Mouse (Mus musculus) lung, postnatal 10 days (tissue): ENCODE results near the gene Dnajc7.
"Not testable (repeated sequence)": the region's sequence is repeated elsewhere in the genome, so short reads cannot be mapped to it uniquely, and the experiment has no call there.

ENCODE experiments used
- DNase-seq: peaks from one replicate; pipeline ENCODE4 v3.0.0; 2021

The Dnajc7 gene

DNA sequence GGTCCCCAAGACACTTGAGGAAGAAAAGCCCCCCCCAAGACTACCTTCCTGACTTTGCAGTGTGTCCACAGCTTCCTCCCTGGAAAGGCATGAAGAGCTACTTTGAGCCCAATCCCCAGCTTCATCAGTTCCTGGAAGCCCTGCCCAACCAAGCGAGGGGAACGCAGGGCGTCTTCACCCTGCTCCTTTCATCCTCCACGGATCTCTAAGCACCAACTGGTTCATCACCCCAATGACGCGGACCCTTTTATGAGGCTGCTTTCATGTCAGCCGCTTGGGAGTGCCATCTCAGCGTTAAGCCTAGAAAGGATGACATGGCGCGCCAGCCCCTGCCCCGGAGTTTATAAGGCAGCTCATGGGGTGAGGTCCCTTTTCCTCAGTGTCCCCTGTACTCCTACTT lies at the start of gene Dnajc7:
Gene Dnajc7, minus strand, starts transcription at position 187 of the 400 bp plus-strand sequence.
- DNase-seq = no peak

DNA sequence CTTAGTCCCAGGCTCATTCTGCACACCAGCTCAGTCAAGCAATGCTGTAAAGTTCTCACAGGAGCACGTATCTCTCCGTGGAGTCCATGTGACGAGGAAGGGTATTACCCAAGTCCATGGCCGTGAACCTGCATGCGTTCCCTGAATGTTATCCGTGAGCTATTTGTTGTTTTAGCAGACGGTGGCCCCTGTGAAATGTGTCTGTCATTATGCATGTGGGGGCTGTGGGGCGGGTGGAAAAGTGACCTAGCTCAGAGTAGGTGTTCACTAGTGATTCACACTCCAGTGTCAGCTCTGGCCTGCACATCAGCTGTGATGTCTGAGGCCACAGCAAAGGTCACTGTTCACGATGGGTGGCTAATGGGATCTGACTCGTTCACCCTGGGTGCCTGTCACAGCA lies 39.8 kb upstream of the Dnajc7 start:
- no peak for DNase-seq

DNA sequence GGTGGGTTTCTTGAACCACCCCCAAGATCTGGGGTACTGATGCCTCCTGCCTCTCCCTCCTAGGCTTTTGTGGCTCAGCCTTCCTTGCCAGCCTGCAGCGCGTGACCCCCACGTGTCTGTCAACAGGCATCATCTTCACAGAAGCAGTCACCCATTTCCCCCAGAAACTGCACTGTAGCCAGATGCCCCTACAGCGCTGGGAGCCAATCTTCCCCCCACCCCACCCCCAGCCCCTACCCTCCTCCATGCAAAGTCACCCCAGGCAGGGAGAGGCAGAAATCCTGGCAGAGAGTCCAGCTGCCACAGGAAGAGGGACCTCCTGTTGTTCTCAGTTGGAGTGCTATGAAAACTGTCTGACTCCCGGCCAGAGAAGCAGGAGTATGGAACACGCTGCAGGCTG lies 36.5 kb upstream of the Dnajc7 start:
- DNase-seq = peak; percentile 40

GRCm38 (mm10) chr11:100655589-100655988 lies 35.6 kb upstream of the Dnajc7 start:
- not testable (repeated sequence) for DNase-seq

- no peak for DNase-seq
Observed at GRCm38 (mm10) chr11:100651748-100652147, 31.8 kb upstream of the Dnajc7 start.

DNA sequence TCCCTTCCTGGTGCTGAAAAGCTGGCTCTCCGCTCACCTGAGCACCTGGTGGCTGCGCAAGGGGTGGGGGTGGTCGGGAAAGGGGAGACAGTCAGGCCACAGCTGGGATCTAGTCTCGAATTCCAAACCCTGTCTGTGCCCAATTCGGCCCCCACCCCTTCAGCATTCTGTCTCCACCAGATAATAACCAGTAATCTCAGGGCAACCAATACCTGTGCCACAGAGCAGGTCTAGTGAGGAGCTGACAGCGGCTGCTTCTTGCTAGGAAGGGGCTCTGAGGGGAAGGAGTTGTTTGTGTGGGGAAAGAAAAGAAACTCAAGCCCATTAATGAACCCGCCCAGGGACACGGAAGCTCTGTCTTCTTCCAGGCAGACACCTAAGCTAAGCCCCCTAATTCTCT lies 31.2 kb upstream of the Dnajc7 start:
- DNase-seq = no peak

GRCm38 (mm10) chr11:100648405-100648804 lies 28.4 kb upstream of the Dnajc7 start:
- no peak for DNase-seq

- DNase-seq = peak; percentile 56
Observed at GRCm38 (mm10) chr11:100646265-100646664, 26.3 kb upstream of the Dnajc7 start.

DNA sequence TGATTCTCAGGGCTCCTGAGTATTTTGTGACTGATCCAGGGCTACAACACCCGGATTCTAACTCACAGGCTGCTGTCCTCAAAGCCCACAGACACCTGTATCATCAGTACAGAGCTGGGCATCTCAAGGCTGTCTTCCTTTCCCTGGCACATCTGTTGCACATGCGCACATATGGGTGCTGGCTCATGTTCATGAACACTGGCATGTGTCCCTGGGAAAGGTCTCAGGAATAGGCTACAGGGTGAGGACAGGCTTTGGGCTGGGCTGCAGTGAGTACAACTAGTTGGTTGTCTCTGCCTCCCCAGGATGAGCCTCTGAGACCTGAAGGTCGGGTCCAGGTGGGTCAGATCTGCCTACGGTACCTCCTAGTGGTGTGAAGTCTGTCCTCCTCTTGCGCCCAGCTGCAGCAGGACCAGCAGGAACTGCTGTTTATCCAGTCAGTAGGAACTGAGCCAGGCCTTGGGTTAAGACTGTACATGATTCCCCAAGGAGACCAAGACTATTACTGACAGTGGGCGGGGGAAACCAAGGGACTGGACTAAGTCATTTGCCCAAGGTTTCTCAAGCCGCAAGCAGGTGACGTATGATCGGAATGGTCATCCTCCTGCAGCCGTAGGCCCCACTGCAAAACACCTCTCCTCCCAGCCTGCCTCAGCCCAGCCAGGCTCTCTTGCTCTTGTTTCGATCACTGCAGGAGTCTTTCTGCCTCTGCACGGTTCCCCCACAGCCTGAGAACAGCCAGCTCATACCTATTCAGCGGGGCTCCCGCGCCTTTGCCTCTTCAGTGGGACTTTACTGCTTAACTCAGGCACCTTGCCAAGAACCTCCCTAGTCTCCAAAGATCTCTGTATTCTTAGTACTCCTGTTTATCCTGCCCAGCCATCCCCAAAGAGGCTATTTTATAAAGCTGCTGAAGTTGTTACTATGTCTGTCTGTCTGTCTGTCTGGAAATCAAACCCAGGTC lies 23.9 kb upstream of the Dnajc7 start:
- no peak for DNase-seq

DNA sequence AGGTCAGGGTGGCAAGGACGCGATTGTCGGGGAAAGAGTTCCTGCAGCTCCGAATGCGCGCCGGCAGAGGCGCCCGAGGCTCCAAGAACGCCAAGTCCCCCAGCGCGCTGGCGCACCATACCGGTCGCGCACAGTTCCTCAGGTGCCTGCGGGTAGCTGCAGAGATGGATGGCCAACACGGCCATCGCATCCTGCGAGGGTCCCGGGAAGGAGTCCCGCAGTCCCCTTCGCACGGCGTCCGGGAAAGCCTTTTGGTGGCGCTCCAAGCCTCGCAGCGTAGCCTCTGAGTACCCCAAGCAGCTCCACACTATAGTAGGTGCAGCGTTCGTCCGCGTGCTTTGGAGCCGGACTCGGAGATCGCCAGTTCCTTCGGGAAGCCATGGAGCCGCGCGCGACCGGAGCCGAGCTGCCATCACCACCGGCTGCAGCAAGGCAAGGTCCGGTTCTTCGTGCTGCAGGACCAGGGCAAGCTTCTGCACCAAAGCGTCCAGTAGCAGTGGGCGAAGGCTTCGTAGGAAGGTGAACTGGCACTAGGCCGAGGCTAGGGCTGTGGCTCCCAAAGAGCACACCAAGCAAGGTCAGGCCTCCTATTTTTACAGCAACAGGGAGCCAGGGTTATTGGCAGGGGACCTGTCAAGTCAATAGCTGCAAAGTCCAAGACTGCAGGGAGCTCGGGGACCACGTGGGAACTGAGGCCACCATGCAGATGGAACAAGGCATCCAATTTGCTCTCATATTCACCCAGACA lies 20.4 kb upstream of the Dnajc7 start:
- peak; percentile 35 for DNase-seq

GRCm38 (mm10) chr11:100634530-100634929 lies 14.6 kb upstream of the Dnajc7 start:
- DNase-seq = no peak

DNA sequence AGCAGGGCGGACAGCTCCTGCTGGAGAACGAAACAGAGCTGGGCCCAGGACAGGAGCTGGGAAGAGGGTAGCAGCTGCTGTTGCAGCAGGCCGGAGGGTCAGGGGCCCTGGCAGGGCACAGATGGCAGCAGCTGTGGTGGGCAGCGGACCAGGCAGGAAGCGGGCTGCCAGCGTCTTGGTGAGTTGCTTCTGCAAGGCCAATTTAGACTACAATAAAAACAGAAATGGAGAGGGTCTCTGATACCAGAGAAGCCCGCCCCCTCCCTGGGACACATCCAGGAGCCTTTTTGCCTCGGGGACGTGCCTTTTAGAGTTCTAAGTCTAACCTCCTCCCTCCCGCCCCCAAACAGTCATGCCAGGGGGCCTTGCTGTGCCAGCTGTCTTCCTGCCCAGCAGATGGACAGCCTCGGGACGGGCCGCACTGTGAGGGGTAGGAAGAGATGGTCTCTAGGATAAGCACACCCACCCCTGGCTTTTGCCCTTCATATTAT lies 8.9 kb upstream of the Dnajc7 start:
- peak; percentile 56 for DNase-seq

DNA sequence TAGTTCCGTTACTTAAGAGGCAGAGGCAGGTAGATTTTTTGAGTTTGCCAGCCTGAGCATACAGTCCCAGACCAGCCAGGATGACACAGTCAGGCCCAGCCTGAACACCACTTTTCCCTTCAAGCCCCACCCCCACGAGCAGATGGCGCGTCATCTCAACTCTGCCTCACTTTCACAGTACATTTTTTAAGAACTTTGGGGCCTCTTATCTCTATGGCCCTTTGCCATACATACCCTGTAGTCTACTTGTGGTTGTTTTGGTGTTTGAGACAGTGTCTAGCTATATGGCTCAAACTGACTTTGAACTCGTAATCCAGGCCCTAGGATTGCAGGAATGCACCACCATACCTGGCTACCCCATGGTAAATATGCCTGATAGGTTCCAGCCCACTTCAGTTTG lies 8.1 kb upstream of the Dnajc7 start:
- no peak for DNase-seq

DNA sequence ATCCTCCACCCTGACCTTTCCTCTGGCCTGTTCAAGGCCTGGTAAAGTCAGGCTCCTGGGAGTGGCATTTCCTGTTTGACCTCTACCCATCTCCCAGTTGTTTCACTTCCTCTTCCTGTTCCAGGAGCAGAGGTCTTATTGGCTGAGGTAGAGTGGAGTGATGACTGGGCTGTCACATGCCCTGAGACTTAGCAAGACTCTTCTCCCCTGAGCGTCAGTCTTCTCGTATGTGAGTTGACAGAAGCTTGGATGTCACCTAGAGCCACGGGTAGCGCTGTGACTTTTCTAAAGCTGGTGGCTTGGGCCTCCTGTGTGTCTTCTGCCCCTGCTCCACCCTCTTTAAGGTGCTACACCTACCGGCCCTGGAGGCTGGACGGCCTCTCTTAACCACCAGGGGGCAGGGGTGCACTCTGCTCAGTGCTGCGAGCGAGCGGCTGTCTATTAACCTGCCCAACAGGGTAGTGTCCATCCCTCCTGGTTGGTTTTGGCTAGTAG lies 6.8 kb upstream of the Dnajc7 start:
- peak; percentile 85 for DNase-seq

DNA sequence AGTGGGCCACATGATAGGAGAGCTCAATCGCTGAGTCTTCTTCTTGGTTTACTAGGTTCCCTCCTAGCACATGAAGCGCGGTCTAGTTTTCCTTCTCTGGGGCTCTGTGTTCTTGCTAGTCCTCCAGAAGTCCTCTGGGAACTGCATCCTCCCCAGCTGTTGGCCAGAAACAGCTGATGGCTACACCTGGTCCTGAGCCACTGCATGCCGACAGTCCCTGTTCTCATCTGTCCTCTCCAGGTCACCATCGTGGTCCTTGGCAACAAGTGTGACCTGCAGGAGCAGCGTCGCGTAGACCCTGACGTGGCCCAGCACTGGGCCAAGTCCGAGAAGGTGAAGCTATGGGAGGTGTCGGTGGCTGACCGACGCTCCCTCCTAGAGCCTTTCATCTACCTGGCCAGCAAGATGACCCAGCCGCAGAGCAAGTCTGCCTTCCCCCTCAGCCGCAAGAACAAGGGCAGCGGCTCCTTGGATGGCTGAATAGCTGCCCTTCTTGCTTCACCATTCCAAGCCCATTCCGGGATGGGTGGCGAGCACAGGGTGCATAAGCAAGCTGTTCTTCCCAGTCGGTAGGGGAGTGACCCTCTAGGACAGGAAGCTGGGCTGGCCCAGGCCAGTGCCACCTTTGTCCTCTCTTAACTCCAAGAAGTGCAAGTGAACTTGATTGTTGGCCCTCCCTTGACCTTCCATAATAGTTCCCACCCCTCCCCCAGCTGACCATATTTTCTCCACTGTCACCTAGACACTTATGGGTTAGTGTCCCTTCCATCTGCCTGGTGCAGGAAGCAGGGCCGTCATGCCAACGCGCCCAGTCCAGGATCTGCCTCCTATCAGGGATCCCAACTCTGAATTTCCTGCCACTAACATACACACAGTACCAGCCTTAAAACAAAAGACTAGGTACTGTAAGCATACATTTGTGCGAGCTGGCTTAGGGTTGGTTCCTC lies 6.1 kb upstream of the Dnajc7 start:
- no peak for DNase-seq

- peak; percentile 73 for DNase-seq
Observed at GRCm38 (mm10) chr11:100623867-100624266, 3.9 kb upstream of the Dnajc7 start.

- DNase-seq = peak; percentile 98
Observed at GRCm38 (mm10) chr11:100622714-100623113, 2.7 kb upstream of the Dnajc7 start.

DNA sequence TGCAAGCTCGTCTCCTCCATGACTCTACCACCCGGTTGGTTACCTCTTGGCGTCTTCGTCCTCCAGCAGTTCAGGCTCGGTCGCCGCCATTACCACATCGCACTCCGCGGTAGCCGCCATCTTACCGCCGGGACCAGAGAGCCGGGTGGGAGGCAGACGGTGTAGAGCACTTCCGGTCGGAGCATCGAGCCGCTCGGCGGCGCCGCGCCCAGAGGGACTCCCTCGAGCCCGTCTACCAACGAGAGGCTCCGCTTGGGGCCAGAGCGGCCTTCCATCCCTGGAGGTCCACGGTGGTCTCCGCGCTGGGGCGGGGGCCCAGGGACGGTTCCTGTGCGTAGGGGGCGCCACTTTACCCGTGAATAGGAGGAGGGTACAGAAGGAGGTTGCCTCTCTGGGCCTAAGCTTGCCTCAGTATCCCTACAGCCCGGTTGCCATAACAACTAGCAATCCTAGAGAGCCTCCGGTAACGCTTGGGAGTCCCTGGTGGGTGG lies 438 bp downstream of the Dnajc7 start:
- peak; percentile 97 for DNase-seq

DNA sequence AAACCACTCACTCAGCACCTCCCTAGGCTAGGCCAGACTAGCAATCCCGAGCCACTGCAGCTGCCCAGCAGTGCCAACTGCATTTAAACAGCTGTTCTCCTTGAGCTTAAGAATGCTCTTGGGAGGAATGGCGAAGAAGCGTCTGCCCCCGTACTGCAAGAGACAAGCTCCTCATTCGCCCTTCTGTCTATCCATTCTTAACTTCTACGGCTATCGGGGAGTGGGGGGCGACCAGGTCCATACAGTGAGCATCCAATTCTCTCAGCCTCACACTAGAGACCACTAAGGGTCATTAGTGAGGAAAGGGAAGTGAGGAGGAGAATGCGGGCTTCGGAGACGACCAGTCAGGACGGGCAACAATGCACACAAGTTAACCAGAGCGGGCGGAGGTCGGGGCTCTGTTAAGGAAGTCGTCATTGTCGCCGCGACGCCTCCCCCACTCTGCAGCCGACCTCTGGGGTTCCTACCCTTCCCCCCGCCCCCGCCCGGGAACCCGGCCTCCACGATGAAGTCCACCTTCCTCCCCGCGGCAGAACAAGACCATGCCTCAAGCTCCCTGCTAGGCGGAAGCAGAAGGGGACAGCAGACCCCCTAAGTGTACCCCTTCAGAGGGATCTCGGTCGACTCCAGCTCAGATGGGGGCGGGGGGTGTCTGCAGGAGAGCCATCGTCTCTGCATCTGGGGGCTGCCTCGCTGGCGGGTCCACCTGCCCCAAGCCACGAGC lies 1.0 kb downstream of the Dnajc7 start, which contains the start of gene Nkiras2:
Gene Nkiras2, plus strand, starts transcription at position 484 of the 724 bp plus-strand sequence.
- DNase-seq = peak; percentile 85

DNA sequence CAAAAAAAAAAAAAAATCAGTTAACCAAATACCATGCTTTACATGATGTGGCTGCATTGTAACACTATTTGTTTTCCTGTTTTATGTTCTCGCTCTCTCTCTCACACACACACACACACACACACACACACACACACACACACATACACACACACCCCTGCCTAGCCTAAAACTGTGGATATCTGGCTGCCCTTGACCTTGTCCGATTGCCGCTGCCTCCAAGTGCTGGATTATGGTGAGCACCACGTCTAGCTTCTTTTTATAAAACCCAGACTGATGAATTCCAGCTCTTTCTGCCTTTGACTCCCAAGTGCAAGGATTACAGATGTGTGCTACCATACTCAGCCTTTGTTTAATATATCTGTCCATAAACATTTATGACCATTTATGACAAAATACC lies 2.5 kb downstream of the Dnajc7 start:
- DNase-seq = no peak

DNA sequence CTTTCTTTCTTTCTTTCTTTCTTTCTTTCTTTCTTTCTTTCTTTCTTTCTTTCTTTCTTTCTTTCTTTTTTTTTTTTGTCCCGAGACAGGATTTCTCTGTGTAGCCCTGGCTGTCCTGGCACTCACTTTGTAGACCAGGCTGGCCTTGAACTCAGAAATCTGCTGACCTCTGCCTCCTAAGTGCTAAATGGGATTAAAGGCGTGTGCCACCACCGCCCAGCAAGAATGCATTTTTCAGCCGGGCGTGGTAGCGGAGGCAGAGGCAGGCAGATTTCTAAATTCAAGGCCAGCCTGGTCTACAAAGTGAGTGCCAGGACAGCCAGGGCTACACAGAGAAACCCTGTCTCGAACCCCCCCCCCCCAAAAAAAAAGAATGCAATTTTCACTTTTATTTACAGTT lies 3.1 kb downstream of the Dnajc7 start:
- DNase-seq = not testable (repeated sequence)
